In the genomic region with DNA sequence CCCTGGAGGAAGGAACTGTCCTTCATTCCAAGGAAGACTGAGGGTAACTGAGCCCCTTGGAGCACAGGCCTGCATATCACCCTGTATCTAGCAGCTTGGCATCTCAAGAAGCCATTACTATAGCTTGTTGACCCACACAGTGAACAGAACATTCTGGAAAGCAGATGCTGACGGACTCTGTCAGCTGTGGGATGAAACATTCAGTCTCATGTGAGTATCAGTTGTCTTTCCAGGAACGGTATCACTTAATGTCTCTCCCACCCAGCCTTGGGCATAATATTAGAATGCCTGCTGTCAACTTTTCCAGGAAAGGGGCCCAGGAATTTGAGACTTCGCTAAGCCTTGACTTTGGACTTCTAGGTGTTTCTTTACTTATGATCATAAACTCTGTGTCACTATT, we compare ENCODE assay signal across 17 mouse cellular contexts.
"Had no signal": no experiment of that assay in that cellular context is flagged by ENCODE, and none has a peak within 500 bp of the region (broad histone marks: within the 10 kb centered on the region; RNA-seq: fewer than 3 reads in every experiment).

No protein-coding gene starts in this region.

- H3K4me2 ChIP-seq: heart, embryonic 12.5 days; hindbrain, embryonic 13.5 days; hindbrain, embryonic 15.5 days; limb, embryonic 13.5 days; limb, embryonic 15.5 days; liver, embryonic 12.5 days had no signal

- H3K36me3 ChIP-seq: heart, embryonic 10.5 days; heart, embryonic 12.5 days; hindbrain, embryonic 13.5 days; hindbrain, embryonic 15.5 days; limb, embryonic 13.5 days; limb, embryonic 15.5 days; liver, embryonic 12.5 days had no signal

- H3K27ac ChIP-seq: heart, embryonic 10.5 days; hindbrain, embryonic 13.5 days; hindbrain, embryonic 15.5 days; hindbrain, postnatal 0 days; limb, embryonic 13.5 days; limb, embryonic 15.5 days; liver, embryonic 12.5 days; liver, embryonic 14.5 days had no signal

- H3K9ac ChIP-seq: forebrain, postnatal 0 days; heart, embryonic 12.5 days; hindbrain, embryonic 13.5 days; hindbrain, embryonic 15.5 days; limb, embryonic 13.5 days; limb, embryonic 15.5 days; liver, embryonic 12.5 days; liver, embryonic 14.5 days had no signal

- H3K4me3 ChIP-seq: heart, embryonic 10.5 days; heart, embryonic 12.5 days; hindbrain, embryonic 13.5 days; hindbrain, embryonic 15.5 days; limb, embryonic 13.5 days; limb, embryonic 15.5 days; liver, embryonic 12.5 days had no signal

- H3K27me3 ChIP-seq: heart, embryonic 12.5 days; hindbrain, embryonic 13.5 days; hindbrain, embryonic 15.5 days; limb, embryonic 13.5 days; limb, embryonic 15.5 days; liver, embryonic 12.5 days had no signal

- ATAC-seq: forebrain, postnatal 0 days; hindbrain, postnatal 0 days; liver, embryonic 12.5 days had no signal

- H3K9me3 ChIP-seq: heart, embryonic 10.5 days; heart, embryonic 12.5 days; hindbrain, embryonic 13.5 days; hindbrain, embryonic 15.5 days; limb, embryonic 13.5 days; limb, embryonic 15.5 days; liver, embryonic 12.5 days had no signal

- H3K4me1 ChIP-seq: hindbrain, embryonic 13.5 days; hindbrain, embryonic 15.5 days; limb, embryonic 13.5 days; limb, embryonic 15.5 days; liver, embryonic 12.5 days had no signal

- DNase-seq: forebrain, postnatal 0 days; kidney, adult 11 months; kidney, adult 8-10 months; kidney, postnatal 14 days; kidney, postnatal 36 days; layer of hippocampus, adult 9-11 months; layer of hippocampus, postnatal 36 days; left cerebral cortex, postnatal 4 days had no signal
